Mouse (Mus musculus) forebrain, embryonic 16.5 days (tissue): ENCODE data around the gene Spn. TPM values are rescaled to one million over a fixed set of nuclear protein-coding genes. Genes with fewer than 3 reads are reported as not detected.

Experiments used
- ATAC-seq: fragments of 200-750 bp; cut with Nextera tagmentation; 2 replicates; pipeline ENCODE4 v1.8.0; 2017; ENCODE audit warnings: mild to moderate bottlenecking, moderate library complexity
- H3K27ac ChIP-seq: fragments of 300-500 bp; sonication (generic); 2 replicates; pipeline ENCODE4 v1.5.1; 2014; ENCODE audit warnings: low read length, control low read depth
- H3K27me3 ChIP-seq: fragments of 300-500 bp; sonication (generic); replicated peaks from 2 replicates; pipeline ENCODE4 v1.6.1; 2014; ENCODE audit warnings: low read length; ENCODE audit not compliant: control insufficient read depth, insufficient read depth
- H3K36me3 ChIP-seq: fragments of 300-500 bp; sonication (generic); 2 replicates; pipeline ENCODE4 v1.6.1; 2014; ENCODE audit not compliant: control insufficient read depth, insufficient read depth
- H3K4me1 ChIP-seq: fragments of 300-500 bp; sonication (generic); replicated peaks from 2 replicates; pipeline ENCODE4 v1.6.1; 2014; ENCODE audit warnings: low read length; ENCODE audit not compliant: control insufficient read depth, insufficient read depth
- H3K4me2 ChIP-seq: fragments of 300-500 bp; sonication (generic); 2 replicates; pipeline ENCODE4 v1.6.1; 2014; ENCODE audit warnings: mild to moderate bottlenecking, low read length, control low read depth
- H3K4me3 ChIP-seq: fragments of 300-500 bp; sonication (generic); replicated peaks from 2 replicates; pipeline ENCODE4 v1.5.1; 2014; ENCODE audit warnings: mild to moderate bottlenecking, low read length, control low read depth
- H3K9ac ChIP-seq: fragments of 300-500 bp; sonication (generic); replicated peaks from 2 replicates; pipeline ENCODE4 v1.6.1; 2014; ENCODE audit warnings: low read depth, low read length, control low read depth
- H3K9me3 ChIP-seq: fragments of 300-500 bp; sonication (generic); 2 replicates; pipeline ENCODE4 v1.6.1; 2016; ENCODE audit warnings: low read length; ENCODE audit not compliant: control insufficient read depth
- WGBS: fragments of 180-500 bp; shearing (Covaris S2); extraction: QIAGEN DNeasy Blood & Tissue Kit; methylation state at CpG from one replicate; pipeline ENCODE4 v1.1.7; 2014; 5-methylcytosine and 5-hydroxymethylcytosine counted together
- polyA plus RNA-seq: library from polyadenylated mRNA; unstranded; fragments of >200 nt; fragmentation: Nextera tagmentation; extraction: Ambion mirVana; gene quantifications from 2 replicates; pipeline ENCODE4 v1.2.1, GENCODE M21; 2015

The Spn gene
- polyA plus RNA-seq, 1 experiment from 2014 or later, result 0.09 TPM

- H3K4me1 ChIP-seq, result peaks cover 8% of the 10 kb centered on the region
- H3K36me3 ChIP-seq, result no peaks in the 10 kb centered on the region
- no peak for ATAC-seq
- no peaks in the 10 kb centered on the region for H3K27me3 ChIP-seq
- H3K9me3 ChIP-seq, result no peaks in the 10 kb centered on the region
- H3K4me2 ChIP-seq, result no peak overlapping the region
- 29% methylated on average over 2 of the region's 2 CpGs for whole genome bisulfite sequencing
- H3K9ac ChIP-seq, result no peak overlapping the region
- no peak overlapping the region for H3K4me3 ChIP-seq
- H3K27ac ChIP-seq, result no peak overlapping the region
Observed at GRCm38 (mm10) chr7:127101451-127102016, 36.1 kb downstream of the Spn start.

- H3K4me1 ChIP-seq, result peaks cover 3% of the 10 kb centered on the region; the same call in 1 of the 2 replicates
- H3K4me3 ChIP-seq, result no peak overlapping the region
- 90% methylated on average over 4 of the region's 4 CpGs for WGBS
- H3K9ac ChIP-seq, result no peak overlapping the region
- no peak overlapping the region for H3K27ac ChIP-seq
- no peak overlapping the region for H3K4me2 ChIP-seq
- no peaks in the 10 kb centered on the region for H3K36me3 ChIP-seq
- H3K9me3 ChIP-seq, result no peaks in the 10 kb centered on the region
- no peaks in the 10 kb centered on the region for H3K27me3 ChIP-seq
- no peak for ATAC-seq
Observed at GRCm38 (mm10) chr7:127099528-127099927, 38.1 kb downstream of the Spn start.

- no peaks in the 10 kb centered on the region for H3K4me1 ChIP-seq
- H3K27me3 ChIP-seq, result no peaks in the 10 kb centered on the region
- ATAC-seq, result no peak
- no peaks in the 10 kb centered on the region for H3K9me3 ChIP-seq
- H3K36me3 ChIP-seq, result no peaks in the 10 kb centered on the region
- no peak overlapping the region for H3K27ac ChIP-seq
- H3K4me3 ChIP-seq, result no peak overlapping the region
- WGBS, result 88% methylated on average over 4 of the region's 4 CpGs
- H3K9ac ChIP-seq, result no peak overlapping the region
- no peak overlapping the region for H3K4me2 ChIP-seq
Observed at GRCm38 (mm10) chr7:127098950-127099349, 38.7 kb downstream of the Spn start.

GRCm38 (mm10) chr7:127098521-127098920, 39.1 kb downstream of the Spn start:
- ATAC-seq, result no peak
- H3K27me3 ChIP-seq, result no peaks in the 10 kb centered on the region
- no peaks in the 10 kb centered on the region for H3K9me3 ChIP-seq
- H3K36me3 ChIP-seq, result no peaks in the 10 kb centered on the region
- H3K27ac ChIP-seq, result no peak overlapping the region
- H3K4me3 ChIP-seq, result no peak overlapping the region
- 85% methylated on average over 5 of the region's 5 CpGs for WGBS
- no peak overlapping the region for H3K9ac ChIP-seq
- no peak overlapping the region for H3K4me2 ChIP-seq
- H3K4me1 ChIP-seq, result no peaks in the 10 kb centered on the region

- Histone ChIP-seq H3K9ac (no peak overlapping the region), H3K36me3 (no peaks in the 10 kb centered on the region), H3K27ac (no peak overlapping the region), H3K4me3 (no peak overlapping the region), H3K9me3 (no peaks in the 10 kb centered on the region), H3K4me2 (no peak overlapping the region), H3K27me3 (no peaks in the 10 kb centered on the region), H3K4me1 (no peaks in the 10 kb centered on the region)
- 81% methylated on average over 7 of the region's 7 CpGs for WGBS
- no peak for ATAC-seq
Observed at GRCm38 (mm10) chr7:127096456-127096855, 41.2 kb downstream of the Spn start.

DNA sequence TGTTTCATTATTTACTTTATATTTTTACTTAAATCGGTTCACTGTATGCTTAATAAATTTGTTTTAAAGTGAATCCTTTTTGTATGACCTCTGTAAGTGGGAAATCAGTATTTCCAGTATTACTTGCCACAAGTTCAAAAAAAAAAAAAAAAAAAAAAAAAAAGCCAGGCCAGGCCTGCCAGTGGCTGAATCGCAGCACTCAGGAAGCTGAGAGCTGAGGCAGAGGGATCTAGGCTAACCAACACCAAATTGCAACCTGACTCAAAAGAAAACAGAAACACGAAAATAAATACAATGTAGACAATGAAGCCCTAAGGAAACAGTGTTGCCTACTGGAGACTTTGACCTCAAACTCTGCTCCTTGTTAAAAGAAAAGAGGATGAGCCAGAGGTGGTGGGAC, 43.7 kb downstream of the Spn start:
- 82% methylated on average over 3 of the region's 3 CpGs for WGBS
- H3K27me3 ChIP-seq, result no peaks in the 10 kb centered on the region
- no peak overlapping the region for H3K4me3 ChIP-seq
- ATAC-seq, result no peak
- H3K36me3 ChIP-seq, result no peaks in the 10 kb centered on the region
- 0 out of 2 replicates have a peak, but pooled peaks cover 3% of the 10 kb centered on the region for H3K4me1 ChIP-seq
- no peaks in the 10 kb centered on the region for H3K9me3 ChIP-seq
- H3K27ac ChIP-seq, result no peak overlapping the region
- H3K4me2 ChIP-seq, result no peak overlapping the region
- no peak overlapping the region for H3K9ac ChIP-seq

- Histone ChIP-seq H3K27ac (no peak within 1 kb of the TSS), H3K27me3 (no peaks in the 10 kb centered on the region), H3K9ac (no peak within 1 kb of the TSS), H3K9me3 (no peaks in the 10 kb centered on the region), H3K4me3 (no peak within 1 kb of the TSS), H3K4me2 (no peak within 1 kb of the TSS), H3K4me1 (0 out of 2 replicates have a peak, but pooled peaks cover 4% of the 10 kb centered on the region), H3K36me3 (no peaks in the 10 kb centered on the region)
- 73% methylated on average over 16 of the region's 16 CpGs for WGBS
- ATAC-seq, result no peak
Observed at GRCm38 (mm10) chr7:127091114-127091896, 46.3 kb downstream of the Spn start, which contains the start of gene AI467606. Gene AI467606 (plus strand): TSS chr7:127091359.

DNA sequence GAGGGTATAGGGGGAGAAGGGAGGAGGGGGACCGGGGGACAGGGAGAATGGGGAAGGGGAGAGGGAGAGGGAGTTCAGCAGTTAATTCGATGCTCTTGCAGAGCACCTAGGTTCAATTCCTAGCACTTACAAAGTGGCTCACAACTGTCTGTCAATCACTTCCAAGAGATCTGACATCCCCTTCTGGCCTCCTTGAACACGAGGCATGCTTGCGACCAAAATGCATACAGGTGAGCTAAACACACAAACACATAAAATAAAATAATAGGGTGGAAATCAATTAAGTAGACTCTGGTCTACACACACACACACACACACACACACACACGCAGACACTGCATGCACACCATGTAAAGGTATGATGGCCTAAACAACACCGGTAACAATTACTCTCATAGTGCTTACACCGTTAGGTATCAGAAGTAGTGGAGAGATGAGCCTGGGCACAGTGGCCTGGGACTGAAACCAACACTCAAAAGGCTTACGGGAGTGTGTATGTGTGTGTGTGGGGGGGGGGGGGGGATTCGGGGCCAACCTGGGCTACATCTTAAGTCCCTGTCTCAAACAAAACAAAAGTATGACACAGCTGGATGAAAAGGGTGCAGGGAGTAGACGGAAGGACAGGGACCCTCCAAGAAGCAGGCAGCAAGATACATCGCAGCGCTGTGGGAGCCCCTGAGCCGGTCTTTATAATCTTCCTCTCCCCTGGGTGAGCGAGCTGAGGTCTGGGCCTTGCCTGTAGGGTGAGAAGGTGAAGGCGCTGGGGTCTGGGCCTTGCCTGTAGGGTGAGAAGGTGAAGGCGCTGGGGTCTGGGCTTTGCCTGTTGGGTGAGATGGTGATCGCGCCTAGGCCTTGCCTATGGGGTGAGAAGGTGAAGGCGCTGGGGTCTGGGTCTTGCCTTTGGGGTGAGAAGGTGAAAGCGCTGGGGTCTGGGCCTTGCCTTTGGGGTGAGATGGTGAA, 47.2 kb downstream of the Spn start:
- no peak overlapping the region for H3K4me2 ChIP-seq
- no peaks in the 10 kb centered on the region for H3K36me3 ChIP-seq
- H3K9ac ChIP-seq, result no peak overlapping the region
- no peaks in the 10 kb centered on the region for H3K9me3 ChIP-seq
- H3K27me3 ChIP-seq, result no peaks in the 10 kb centered on the region
- H3K4me3 ChIP-seq, result no peak overlapping the region
- H3K4me1 ChIP-seq, result 0 out of 2 replicates have a peak, but pooled peaks cover 4% of the 10 kb centered on the region
- no peak overlapping the region for H3K27ac ChIP-seq
- ATAC-seq, result no peak
- WGBS, result 85% methylated on average over 19 of the region's 20 CpGs
